In genomic region chr1:176845082-176845977, GRCm38 (mm10) we compare ENCODE assay signal across 17 mouse cellular contexts. TPM values are rescaled to one million over a fixed set of nuclear protein-coding genes. Genes with fewer than 3 reads are reported as not detected.
A peak's percentile ranks its signal among the peaks of the same experiment; 100 is the strongest.
DNase-seq lines count a peak whose midpoint lies in the region; ATAC-seq and TF ChIP-seq lines count a peak whose summit lies in the region.
"Had no signal": no experiment of that assay in that cellular context is flagged by ENCODE, and none has a peak within 500 bp of the region (broad histone marks: within the 10 kb centered on the region; RNA-seq: fewer than 3 reads in every experiment).

No protein-coding gene starts in this region.

- H3K36me3 ChIP-seq in thymus, adult 2 months (ENCODE audit: control insufficient read depth, insufficient read depth, low read length): peaks cover 15% of the 10 kb centered on the region
- H3K36me3 ChIP-seq in megakaryocyte, embryonic 14.5 days (replicated peaks; ENCODE audit: low read length): peaks cover 93% of the 10 kb centered on the region

- no peak for TF ChIP-seq CTCF in thymus, adult 2 months (IDR thresholded peaks at IDR 0.05; ENCODE audit: borderline replicate concordance, control insufficient read depth, extremely low read depth, insufficient read depth, low read length, poor library complexity)

- no peaks in the 10 kb centered on the region for H3K27me3 ChIP-seq in thymus, adult 2 months (ENCODE audit: control insufficient read depth, insufficient read depth, low read length)
- H3K27me3 ChIP-seq in megakaryocyte, embryonic 14.5 days (replicated peaks): no peaks in the 10 kb centered on the region
- H3K27me3 ChIP-seq: forebrain, embryonic 13.5 days; heart, embryonic 13.5 days; limb, embryonic 15.5 days; midbrain, embryonic 12.5 days had no signal

- no peak overlapping the region for H3K27ac ChIP-seq in thymus, adult 2 months (ENCODE audit: control insufficient read depth, insufficient read depth, low read length)
- H3K27ac ChIP-seq: forebrain, embryonic 13.5 days; heart, embryonic 13.5 days; hindbrain, postnatal 0 days; limb, embryonic 15.5 days; midbrain, embryonic 12.5 days had no signal

- 0 out of 2 replicates have a peak, but pooled peaks cover 2% of the 10 kb centered on the region for H3K4me1 ChIP-seq in thymus, adult 2 months (replicated peaks; ENCODE audit: control insufficient read depth, insufficient read depth, low read length)
- H3K4me1 ChIP-seq in megakaryocyte, embryonic 14.5 days: peaks cover 55% of the 10 kb centered on the region
- H3K4me1 ChIP-seq: forebrain, embryonic 13.5 days; heart, embryonic 13.5 days; midbrain, embryonic 12.5 days had no signal

- no peaks in the 10 kb centered on the region for H3K9me3 ChIP-seq in megakaryocyte, embryonic 14.5 days
- H3K9me3 ChIP-seq: forebrain, embryonic 13.5 days; heart, embryonic 13.5 days; limb, embryonic 15.5 days; midbrain, embryonic 12.5 days had no signal

- peak; percentile 24 for DNase-seq in thymus, adult 2 months
- no peak for DNase-seq in thymus, postnatal 4 days
- DNase-seq in kidney, adult 18-20 months: no peak
- no peak for DNase-seq in adrenal gland, adult (ENCODE audit: inconsistent age in 2 of 2, low spot score in 1 of 2)
- no peak for DNase-seq in ovary, postnatal 14 days (ENCODE audit: low spot score)
- DNase-seq: cerebellum, postnatal 14 days; heart, postnatal 4 days; kidney, adult 8-10 months; kidney, postnatal 36 days; lung, postnatal 14 days had no signal

- TF ChIP-seq POLR2A in thymus, adult 2 months (IDR thresholded peaks at IDR 0.05; ENCODE audit: control insufficient read depth, extremely low read depth, insufficient read depth, low read length, poor library complexity): no peak

- ATAC-seq in activated CD4-positive, CD25-positive, alpha-beta regulatory T cell, adult 4 months: peak; percentile 72
- ATAC-seq: forebrain, embryonic 13.5 days; hindbrain, postnatal 0 days had no signal

- H3K4me3 ChIP-seq in thymus, adult 2 months (ENCODE audit: control insufficient read depth, insufficient read depth, low read length): no peak overlapping the region
- peak overlapping the region; percentile 76 for H3K4me3 ChIP-seq in megakaryocyte, embryonic 14.5 days (replicated peaks)
- H3K4me3 ChIP-seq: forebrain, embryonic 13.5 days; heart, embryonic 13.5 days; limb, embryonic 15.5 days; midbrain, embryonic 12.5 days had no signal

- 74% methylated on average over 17 of the region's 17 CpGs for WGBS in thymus, adult 2 months

RNA-seq across cellular contexts. Expression of gene Sdccag8, which starts 30.9 kb away (rescaled TPM):
- polyA plus RNA-seq in thymus, adult 2 months (2012; rRNA removed): 5.1 and 6.2 TPM in 2 replicates
- polyA plus RNA-seq in activated CD4-positive, CD25-positive, alpha-beta regulatory T cell, adult 4 months (2017; shearing (Covaris generic)): 10 to 100 TPM; 22.7 to 23.9 TPM
- polyA plus RNA-seq in megakaryocyte, embryonic 14.5 days (2012; ENCODE audit: insufficient read depth, low replicate concordance): 2.0 and 3.0 TPM in 2 replicates

RNA-seq across cellular contexts. Expression of gene Cep170, which starts 31.5 kb away (rescaled TPM):
- 18.6 and 22.9 TPM in 2 replicates for polyA plus RNA-seq in thymus, adult 2 months (2012; rRNA removed)
- 10 to 100 TPM; 12.5 to 16.1 TPM for polyA plus RNA-seq in activated CD4-positive, CD25-positive, alpha-beta regulatory T cell, adult 4 months (2017; shearing (Covaris generic))
- polyA plus RNA-seq in megakaryocyte, embryonic 14.5 days (2012; ENCODE audit: insufficient read depth, low replicate concordance): 1.7 and 3.1 TPM in 2 replicates
